In genomic region chr7:70358848-70359591, GRCm38 (mm10) we compare ENCODE assay signal across 8 mouse cellular contexts. TPM values are rescaled to one million over a fixed set of nuclear protein-coding genes. Genes with fewer than 3 reads are reported as not detected.
DNase-seq lines count a peak whose midpoint lies in the region; ATAC-seq and TF ChIP-seq lines count a peak whose summit lies in the region.

No protein-coding gene starts in this region.

- no peak for TF ChIP-seq CTCF in left cerebral cortex, adult 2 months (IDR thresholded peaks at IDR 0.05)

- peak overlapping the region; percentile 62 for H3K9ac ChIP-seq in forebrain, embryonic 15.5 days (replicated peaks)
- H3K9ac ChIP-seq in intestine, embryonic 14.5 days (ENCODE audit: low read length) = peak overlapping the region; percentile 99
- peak overlapping the region; percentile 46 for H3K9ac ChIP-seq in liver, embryonic 16.5 days (ENCODE audit: low read depth, low read length)

- peaks cover 30% of the 10 kb centered on the region for H3K4me1 ChIP-seq in forebrain, embryonic 15.5 days
- H3K4me1 ChIP-seq in intestine, embryonic 14.5 days (replicated peaks; ENCODE audit: control insufficient read depth, insufficient read depth, low read length) = peaks cover 22% of the 10 kb centered on the region
- no peaks in the 10 kb centered on the region; the same call in 1 of the 2 replicates for H3K4me1 ChIP-seq in liver, embryonic 16.5 days (ENCODE audit: control insufficient read depth, low read depth, low read length)

- no peaks in the 10 kb centered on the region for H3K36me3 ChIP-seq in forebrain, embryonic 15.5 days
- peaks cover 30% of the 10 kb centered on the region for H3K36me3 ChIP-seq in intestine, embryonic 14.5 days (ENCODE audit: control insufficient read depth, insufficient read depth, low read length)
- no peaks in the 10 kb centered on the region for H3K36me3 ChIP-seq in liver, embryonic 16.5 days (ENCODE audit: control insufficient read depth, insufficient read depth)

- intact Hi-C loops in left cerebral cortex, adult 2 months (cut with DNase I) = loop anchor here (1.0 kb wide), 1 partner anchor 9 kb away; no protein-coding TSS in a partner anchor

- WGBS in forebrain, embryonic 15.5 days = under 1% methylated on average over 33 of the region's 33 CpGs
- WGBS in intestine, embryonic 14.5 days = under 1% methylated on average over 33 of the region's 33 CpGs
- 2% methylated on average over 32 of the region's 33 CpGs for WGBS in liver, embryonic 16.5 days (ENCODE audit: insufficient replicate concordance)

- peak overlapping the region; percentile 82 for H3K4me2 ChIP-seq in forebrain, embryonic 15.5 days (replicated peaks)
- peak overlapping the region; percentile 60 for H3K4me2 ChIP-seq in intestine, embryonic 14.5 days (ENCODE audit: low read length)
- peak overlapping the region; percentile 55 for H3K4me2 ChIP-seq in liver, embryonic 16.5 days (ENCODE audit: low read depth, low read length)

- 0 out of 2 replicates have a peak, but pooled peaks have one; percentile 1 for ATAC-seq in forebrain, embryonic 15.5 days (replicated peaks)
- ATAC-seq in intestine, embryonic 14.5 days (replicated peaks; ENCODE audit: low FRiP score, low TSS enrichment, low read depth) = no peak
- no peak for ATAC-seq in liver, embryonic 16.5 days (ENCODE audit: low read depth)

- H3K9me3 ChIP-seq in forebrain, embryonic 15.5 days = no peaks in the 10 kb centered on the region
- no peaks in the 10 kb centered on the region for H3K9me3 ChIP-seq in intestine, embryonic 14.5 days (ENCODE audit: control insufficient read depth, low read length)
- no peaks in the 10 kb centered on the region for H3K9me3 ChIP-seq in liver, embryonic 16.5 days (replicated peaks; ENCODE audit: control insufficient read depth, low read length)

- peak overlapping the region; percentile 52 for H3K4me3 ChIP-seq in left cerebral cortex, adult 2 months
- peak overlapping the region; percentile 55 for H3K4me3 ChIP-seq in forebrain, embryonic 15.5 days
- H3K4me3 ChIP-seq in intestine, embryonic 14.5 days (ENCODE audit: low read depth, low read length) = peak overlapping the region; percentile 72
- H3K4me3 ChIP-seq in liver, embryonic 16.5 days (ENCODE audit: low read depth, low read length) = peak overlapping the region; percentile 61

- H3K27me3 ChIP-seq in forebrain, embryonic 15.5 days = peaks cover 49% of the 10 kb centered on the region
- H3K27me3 ChIP-seq in intestine, embryonic 14.5 days (replicated peaks; ENCODE audit: control insufficient read depth, insufficient read depth, low read length) = peaks cover 3% of the 10 kb centered on the region; the same call in 1 of the 2 replicates
- H3K27me3 ChIP-seq in liver, embryonic 16.5 days (ENCODE audit: control insufficient read depth, insufficient read depth, low read depth, low read length) = peaks cover 57% of the 10 kb centered on the region

- DNase-seq in left cerebral cortex, adult 2 months (ENCODE audit: extremely low spot score in 1 of 2, low spot score in 2 of 2) = no peak
- DNase-seq in left cerebral cortex, adult 8-10 months (ENCODE audit: low spot score in 2 of 2) = no peak
- peak; percentile 77 for DNase-seq in adipocyte (ENCODE audit: low spot score)
- DNase-seq in intestine, embryonic 14.5 days (ENCODE audit: low spot score) = peak; percentile 85
- DNase-seq in B cell, adult 2 months = no peak
- no peak for DNase-seq in layer of hippocampus, adult 8-10 months (ENCODE audit: low spot score in 2 of 2)

- peak overlapping the region; percentile 45 for H3K27ac ChIP-seq in left cerebral cortex, adult 2 months
- peak overlapping the region; percentile 94 for H3K27ac ChIP-seq in forebrain, embryonic 15.5 days (replicated peaks)
- H3K27ac ChIP-seq in intestine, embryonic 14.5 days (ENCODE audit: low read depth) = peak overlapping the region; percentile 99
- H3K27ac ChIP-seq in liver, embryonic 16.5 days (ENCODE audit: low read length) = peak overlapping the region; percentile 48

RNA-seq across cellular contexts. Expression of gene Nr2f2, which starts 7.5 kb away (rescaled TPM):
- 10 to 100 TPM; 38.9 to 45.2 TPM for total RNA-seq in left cerebral cortex, adult 2 months (2021)
- 10 to 100 TPM; 20.1 to 32.6 (median 27.2) TPM for total RNA-seq in left cerebral cortex, adult 8-10 months (2022)
- polyA plus RNA-seq in forebrain, embryonic 15.5 days (2015; fragmentation: Nextera tagmentation; extraction: Ambion mirVana) = 76.2 and 95.0 TPM in 2 replicates
- 53.7 and 56.9 TPM in 2 replicates for polyA plus RNA-seq in intestine, embryonic 14.5 days (2014; fragmentation: Nextera tagmentation; extraction: Ambion mirVana)
- polyA plus RNA-seq in liver, embryonic 16.5 days (2015; fragmentation: Nextera tagmentation; extraction: Ambion mirVana) = 6.2 and 6.7 TPM in 2 replicates
- total RNA-seq in layer of hippocampus, adult 8-10 months (2022) = 10 to 100 TPM; 40.5 to 53.3 (median 45.9) TPM

Comparison
In these comparisons a context has a peak if more than half of its experiments do, and no peak if none do; other contexts are left out.
1. DNase-seq: peak in adipocyte (single experiment) and intestine, embryonic 14.5 days (single experiment); none in left cerebral cortex, adult 2 months (0 of 2), left cerebral cortex, adult 8-10 months (0 of 2), B cell, adult 2 months (0 of 2) and layer of hippocampus, adult 8-10 months (0 of 2).
2. H3K27ac ChIP-seq: peak in every context shown above with its lines; median percentile 99 in intestine, embryonic 14.5 days; 94 in forebrain, embryonic 15.5 days; 48 in liver, embryonic 16.5 days; 45 in left cerebral cortex, adult 2 months.
3. H3K9ac ChIP-seq: peak in every context shown above with its lines; median percentile 99 in intestine, embryonic 14.5 days; 62 in forebrain, embryonic 15.5 days; 46 in liver, embryonic 16.5 days.
4. Peak in every context shown above with its lines, with median percentiles within 50 percentile points of each other: H3K4me3 ChIP-seq and H3K4me2 ChIP-seq.